Mouse (Mus musculus): ENCODE measurements around the gene Irf2bp2.

The Irf2bp2 gene

DNA sequence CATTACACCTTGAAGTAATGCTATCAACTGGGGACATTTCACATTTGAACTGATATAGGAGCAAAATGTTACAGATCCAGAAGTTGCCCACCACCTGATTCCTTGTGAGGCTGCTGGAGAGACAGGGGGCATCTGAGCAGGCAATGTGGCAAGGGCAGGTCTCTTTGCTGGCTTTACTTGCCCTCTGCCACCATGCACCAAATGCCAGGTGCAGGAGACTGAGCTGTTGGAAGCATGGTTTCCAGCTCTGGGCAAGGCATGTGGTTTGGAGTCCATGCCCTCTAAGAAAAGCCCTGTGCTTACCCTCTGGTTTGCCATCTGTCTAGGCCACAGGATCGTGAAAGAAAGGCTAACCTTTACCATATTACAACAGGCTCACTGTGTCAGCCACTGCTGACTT is 24.1 kb downstream of the Irf2bp2 start:
- DNase-seq (ENCODE audit: low read depth, low spot score): no peak

GRCm38 (mm10) chr8:126567674-126568073 is 26.1 kb downstream of the Irf2bp2 start:
- DNase-seq (ENCODE audit: low read depth, low spot score): no peak

GRCm38 (mm10) chr8:126566446-126567062 is 27.2 kb downstream of the Irf2bp2 start:
- DNase-seq (ENCODE audit: low read depth, low spot score): no peak

DNA sequence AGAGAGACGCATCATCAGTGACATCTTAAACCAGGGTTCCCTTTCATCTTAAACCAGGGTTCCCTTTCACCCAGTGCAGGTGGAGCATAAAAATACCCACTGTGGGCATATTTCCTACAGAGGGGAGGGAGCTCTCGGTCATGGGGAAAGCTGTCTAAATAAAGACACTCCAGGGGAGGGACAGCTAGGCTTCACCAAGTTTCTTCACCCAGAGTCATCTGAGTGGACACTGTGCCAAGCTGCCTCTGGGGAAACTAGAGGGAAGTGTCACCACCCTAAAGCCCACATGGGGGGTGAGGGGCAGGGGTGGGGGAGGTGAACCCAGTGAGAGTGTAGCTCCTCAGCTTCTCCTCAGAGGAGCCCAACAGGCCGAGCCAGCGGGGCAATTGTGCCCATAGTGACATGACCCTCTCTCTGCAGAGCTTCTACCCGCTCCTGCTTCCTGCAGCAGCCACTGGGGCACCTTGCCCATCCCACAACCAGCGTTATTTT is 27.8 kb downstream of the Irf2bp2 start:
- DNase-seq (ENCODE audit: low read depth, low spot score): no peak

DNA sequence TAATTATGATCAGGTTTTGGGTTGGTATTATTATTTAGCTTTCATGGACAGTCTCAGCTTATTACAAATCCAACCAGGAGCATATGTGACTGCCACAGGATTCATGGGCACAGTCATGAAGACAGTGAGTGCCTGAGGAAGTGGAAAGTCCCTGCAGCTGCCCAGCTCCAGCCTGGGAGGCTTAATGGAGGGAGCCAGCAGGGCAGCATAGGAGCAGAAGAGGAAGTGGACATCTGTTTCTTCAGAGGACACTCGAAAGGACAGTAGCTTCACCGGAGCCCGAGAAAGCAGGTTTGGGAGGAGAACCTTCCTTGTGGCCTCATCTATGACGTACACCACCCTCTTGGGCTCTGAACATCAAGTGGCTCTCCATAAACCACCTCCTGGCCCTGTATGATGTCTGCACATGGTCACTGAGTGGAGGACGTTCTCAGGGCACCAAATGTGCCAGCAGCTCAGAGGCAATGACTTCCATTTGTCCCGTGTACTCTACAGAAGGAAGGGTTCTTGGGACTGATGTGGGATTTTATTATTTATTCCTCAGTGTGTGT is 28.5 kb downstream of the Irf2bp2 start:
- DNase-seq (ENCODE audit: low read depth, low spot score): no peak

GRCm38 (mm10) chr8:126564551-126565154 is 29.1 kb downstream of the Irf2bp2 start:
- DNase-seq (ENCODE audit: low read depth, low spot score): no peak

GRCm38 (mm10) chr8:126561316-126561841 is 32.4 kb downstream of the Irf2bp2 start:
- no peak for DNase-seq (ENCODE audit: low read depth, low spot score)

- DNase-seq (ENCODE audit: low read depth, low spot score): no peak
Observed at GRCm38 (mm10) chr8:126558400-126558953, 35.3 kb downstream of the Irf2bp2 start.

GRCm38 (mm10) chr8:126557403-126557802 is 36.4 kb downstream of the Irf2bp2 start:
- DNase-seq (ENCODE audit: low read depth, low spot score): peak; percentile 94

DNA sequence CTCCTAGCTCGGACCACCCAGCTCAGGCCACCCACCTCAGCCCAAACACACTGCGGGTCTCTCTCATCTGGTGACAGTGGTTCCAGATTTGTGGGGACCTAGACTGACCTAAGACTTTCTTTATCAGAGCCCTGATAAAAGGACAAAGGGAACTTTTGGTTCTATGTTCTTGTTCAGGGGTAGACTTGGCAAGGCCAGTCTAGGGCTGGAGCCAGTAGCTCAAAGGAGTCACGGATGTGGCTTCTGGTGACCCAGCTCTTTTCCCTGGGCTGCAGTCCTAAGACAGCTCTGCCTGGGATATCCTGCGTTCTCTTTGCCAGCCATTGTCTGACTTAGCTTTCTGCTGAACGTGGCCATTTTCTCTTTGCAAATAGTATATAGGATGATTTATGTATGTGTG is 37.1 kb downstream of the Irf2bp2 start:
- DNase-seq (ENCODE audit: low read depth, low spot score): no peak

DNA sequence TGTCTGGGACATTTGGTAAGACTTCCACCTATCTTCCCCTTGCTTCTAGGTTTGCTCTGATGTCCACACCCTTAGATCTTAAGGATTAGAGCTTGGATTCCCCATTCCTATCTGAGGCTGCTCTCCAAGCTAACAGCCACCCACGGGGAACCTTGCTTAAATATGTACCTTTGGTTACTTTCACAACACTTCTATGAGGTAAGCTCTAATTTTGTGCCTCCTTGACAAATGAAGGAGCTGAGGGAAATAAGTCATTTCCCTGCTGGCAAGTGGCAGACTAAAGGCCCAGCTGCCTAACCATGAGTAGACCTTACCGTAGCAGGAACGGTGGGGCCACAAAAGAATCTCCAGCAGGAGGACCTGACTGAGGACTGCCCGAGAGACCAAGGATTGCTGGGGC is 39.0 kb downstream of the Irf2bp2 start:
- no peak for DNase-seq (ENCODE audit: low read depth, low spot score)

GRCm38 (mm10) chr8:126551871-126552270 is 41.9 kb downstream of the Irf2bp2 start:
- no peak for DNase-seq (ENCODE audit: low read depth, low spot score)

DNA sequence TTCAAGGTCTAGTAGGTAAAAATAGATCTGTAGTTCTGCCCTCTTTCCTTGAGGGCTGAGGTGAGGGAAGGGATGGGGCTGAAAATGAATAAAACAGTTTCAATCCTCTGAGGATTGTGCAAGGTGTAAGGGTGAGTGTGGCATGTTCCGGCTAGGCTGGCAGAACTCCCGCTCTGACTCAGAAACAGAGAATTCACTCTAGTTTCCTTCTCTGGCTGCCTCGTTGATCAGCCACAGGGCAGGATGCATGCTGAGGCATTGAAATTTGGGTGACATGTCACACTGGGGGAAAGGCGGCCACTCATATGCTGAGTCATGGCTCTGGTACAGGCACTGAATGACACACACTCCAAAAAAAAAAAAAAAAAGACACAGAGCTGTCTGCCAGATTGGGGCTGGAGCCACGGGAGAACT is 42.8 kb downstream of the Irf2bp2 start:
- no peak for DNase-seq (ENCODE audit: low read depth, low spot score)

- no peak for DNase-seq (ENCODE audit: low read depth, low spot score)
Observed at GRCm38 (mm10) chr8:126547841-126548240, 45.9 kb downstream of the Irf2bp2 start.

DNA sequence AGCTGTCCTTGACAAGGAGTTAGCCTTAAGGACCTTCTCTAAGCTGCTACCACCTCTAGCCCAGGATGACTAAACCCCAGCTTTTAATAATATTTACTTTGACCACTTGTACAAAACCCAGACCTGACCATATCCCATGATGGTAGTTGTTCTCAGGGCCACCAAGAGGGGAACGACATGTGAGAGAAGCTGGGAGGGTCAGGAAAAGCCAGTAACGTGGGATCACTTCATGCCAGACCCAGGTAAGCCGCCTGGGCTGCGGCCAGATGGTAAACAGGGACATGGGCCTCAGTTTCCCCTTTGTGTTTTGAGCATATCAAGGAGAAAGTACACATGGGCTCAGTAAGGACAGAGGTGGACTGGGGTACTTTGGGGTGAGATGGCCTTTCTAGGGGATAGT is 46.4 kb downstream of the Irf2bp2 start:
- no peak for DNase-seq (ENCODE audit: low read depth, low spot score)

DNA sequence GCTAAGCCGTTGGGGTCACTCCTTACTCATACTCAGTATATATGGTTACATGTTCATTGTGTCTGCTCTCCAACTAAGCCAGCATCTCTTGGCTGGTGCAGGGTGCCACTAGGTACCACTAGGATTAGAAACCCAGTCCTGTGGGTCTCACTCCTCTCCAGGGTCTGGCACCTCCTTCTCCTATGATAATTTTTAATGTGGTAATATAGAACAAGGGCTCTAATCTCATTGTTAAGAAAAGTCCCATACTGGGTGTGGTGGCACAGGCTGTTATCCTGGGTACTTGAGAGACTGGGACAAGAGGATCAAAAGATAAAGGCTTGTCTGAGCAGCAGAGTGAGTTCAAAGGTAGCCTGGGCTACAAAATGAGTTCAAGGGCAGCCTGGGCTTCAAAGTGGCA is 47.3 kb downstream of the Irf2bp2 start:
- no peak for DNase-seq (ENCODE audit: low read depth, low spot score)

DNA sequence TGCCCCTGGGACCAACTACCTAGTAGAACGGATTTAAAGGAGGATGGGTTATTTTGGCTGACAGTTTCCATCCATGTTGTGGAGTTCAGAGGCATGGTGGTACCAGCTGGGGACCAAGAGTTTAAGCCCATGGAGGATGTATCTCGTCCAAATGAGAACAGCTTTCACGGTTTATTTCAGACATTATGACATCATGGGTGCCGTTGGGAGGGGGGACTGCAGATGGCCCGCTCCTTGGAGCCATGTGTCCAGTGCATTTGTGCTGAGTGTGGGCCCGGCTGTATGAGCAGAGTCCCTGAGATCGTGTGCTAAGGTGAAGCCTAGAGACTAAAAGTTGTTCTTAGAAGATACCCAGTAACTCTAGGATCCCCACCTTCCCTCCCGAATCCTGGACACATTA is 50.4 kb downstream of the Irf2bp2 start:
- no peak for DNase-seq (ENCODE audit: low read depth, low spot score)

GRCm38 (mm10) chr8:126542757-126543156 is 51.0 kb downstream of the Irf2bp2 start:
- no peak for DNase-seq (ENCODE audit: low read depth, low spot score)

DNA sequence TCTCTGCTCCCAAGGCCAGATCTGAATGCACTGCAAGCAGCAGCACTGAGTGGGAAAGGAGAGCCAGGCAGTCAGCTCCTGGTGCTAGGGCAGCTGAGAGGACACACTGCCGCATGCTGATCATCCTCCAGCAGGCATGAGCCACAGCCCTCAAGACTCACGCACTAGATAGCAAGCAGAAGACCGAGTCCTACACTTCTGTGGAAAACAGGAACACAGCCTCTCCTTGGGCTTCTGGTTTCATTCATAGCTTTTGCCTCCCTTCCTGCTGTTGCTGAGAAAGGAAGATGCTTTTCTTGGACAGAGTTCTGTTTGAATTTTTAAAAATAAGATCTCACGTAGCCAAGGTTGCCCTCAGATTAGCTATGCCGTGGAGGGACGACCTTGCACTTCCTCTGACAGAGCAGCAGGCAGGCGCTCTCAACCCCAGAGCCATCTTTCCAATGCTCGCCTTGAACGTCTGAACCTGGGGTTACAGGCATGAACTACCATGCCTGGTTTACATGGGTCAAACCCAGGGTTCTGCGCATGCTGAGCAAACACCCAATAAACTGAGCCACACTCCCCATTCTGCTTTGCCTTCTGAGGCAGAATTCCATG is 51.6 kb downstream of the Irf2bp2 start:
- no peak for DNase-seq (ENCODE audit: low read depth, low spot score)

GRCm38 (mm10) chr8:126540298-126540697 is 53.5 kb downstream of the Irf2bp2 start:
- no peak for DNase-seq (ENCODE audit: low read depth, low spot score)

DNA sequence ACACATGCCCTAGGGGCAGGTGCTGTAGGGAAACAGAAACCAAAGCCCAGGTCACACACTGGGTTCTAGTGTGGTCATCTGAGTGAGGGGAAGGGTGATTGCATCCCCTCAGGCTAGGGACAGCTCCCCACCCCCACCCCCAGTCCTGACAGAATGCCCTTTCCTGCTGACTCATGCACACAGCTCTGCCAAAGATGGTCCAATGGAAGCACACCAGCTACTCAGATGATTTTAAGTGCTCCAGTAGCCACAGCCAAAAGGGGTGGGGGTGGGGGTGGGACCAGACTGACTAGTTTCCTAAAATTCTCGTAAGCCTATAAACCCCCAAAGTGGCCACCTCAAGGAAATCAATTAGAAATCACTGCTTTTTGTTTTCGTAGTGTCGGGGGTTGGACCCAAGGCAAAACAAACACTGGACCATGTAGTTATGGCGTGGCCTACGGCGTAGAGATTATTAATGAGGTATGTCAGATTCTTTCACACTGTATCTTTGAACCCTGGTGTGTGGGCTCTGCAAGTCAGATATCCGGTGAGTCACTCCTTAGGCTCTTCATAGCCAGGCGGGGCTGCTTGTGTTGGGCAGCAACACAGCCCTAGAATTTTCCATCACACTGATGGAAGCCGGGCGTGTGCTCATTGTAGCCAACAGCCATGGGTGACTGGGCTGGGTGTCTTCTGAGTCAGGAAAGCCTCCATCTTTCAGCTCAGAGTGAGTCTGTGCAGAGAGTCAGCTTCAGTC is 54.3 kb downstream of the Irf2bp2 start:
- DNase-seq (ENCODE audit: low read depth, low spot score): no peak
